Mouse (Mus musculus): ENCODE measurements around the gene Cdk13. TPM values are rescaled to one million over a fixed set of nuclear protein-coding genes. Genes with fewer than 3 reads are reported as not detected.

The Cdk13 gene
- polyA plus RNA-seq, 1 experiment from 2014 or later, result 15.0 TPM

DNA sequence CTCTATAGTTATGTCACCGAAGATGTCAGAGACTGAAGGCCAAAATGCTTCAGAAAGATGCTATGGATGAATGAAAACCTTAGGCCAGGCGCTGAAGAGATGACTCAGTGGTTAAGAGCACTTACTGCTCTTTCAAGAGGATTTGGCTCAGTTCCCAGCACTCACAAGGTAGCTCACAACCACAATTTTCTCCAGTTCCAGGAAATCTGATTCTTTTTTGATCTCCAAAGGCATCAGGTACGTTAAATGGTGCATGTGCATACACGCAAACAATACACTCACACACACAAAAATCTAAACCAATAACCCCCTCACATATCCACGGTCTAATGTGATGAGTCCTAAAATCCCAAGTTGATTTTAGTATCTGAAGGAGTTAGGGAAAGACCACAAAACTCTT, 111.1 kb downstream of the Cdk13 start:
- Histone ChIP-seq H3K27me3 (no peaks in the 10 kb centered on the region), H3K4me2 (peak overlapping the region; percentile 68), H3K36me3 (ENCODE audit: poor library complexity, severe bottlenecking) (no peaks in the 10 kb centered on the region), H3K4me1 (peaks cover 11% of the 10 kb centered on the region), H3K9ac (no peak overlapping the region), H3K9me3 (replicated peaks) (no peaks in the 10 kb centered on the region), H3K4me3 (peak overlapping the region; percentile 78; the same call in 1 of the 2 replicates), H3K27ac (no peak overlapping the region)
- no peak for ATAC-seq
- 61% methylated on average over 5 of the region's 5 CpGs for WGBS

DNA sequence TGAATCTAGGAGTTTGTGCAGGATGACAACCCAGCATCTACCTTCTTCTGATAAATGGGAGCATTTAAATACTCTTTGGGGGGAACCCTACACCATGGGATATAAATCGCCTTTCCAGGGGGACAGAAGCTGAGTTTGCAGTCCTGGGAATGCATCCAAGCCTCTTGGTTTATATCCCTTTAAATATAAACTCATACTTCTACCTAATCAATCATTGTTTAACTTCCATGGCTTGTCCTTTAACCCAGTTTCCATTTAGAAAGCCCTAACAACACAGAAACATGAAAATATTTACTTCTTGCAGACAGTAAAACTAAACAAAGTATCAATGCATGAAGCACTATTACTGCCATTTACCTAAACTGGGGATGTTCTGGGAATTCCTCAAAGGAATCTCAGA, 113.5 kb downstream of the Cdk13 start:
- Histone ChIP-seq H3K9ac (no peak overlapping the region), H3K4me1 (peaks cover 6% of the 10 kb centered on the region; the same call in 1 of the 2 replicates), H3K27ac (no peak overlapping the region), H3K36me3 (ENCODE audit: poor library complexity, severe bottlenecking) (no peaks in the 10 kb centered on the region), H3K9me3 (replicated peaks) (no peaks in the 10 kb centered on the region), H3K4me2 (no peak overlapping the region), H3K27me3 (no peaks in the 10 kb centered on the region), H3K4me3 (no peak overlapping the region)
- 61% methylated on average over 1 of the region's 1 CpGs for WGBS
- no peak for ATAC-seq

DNA sequence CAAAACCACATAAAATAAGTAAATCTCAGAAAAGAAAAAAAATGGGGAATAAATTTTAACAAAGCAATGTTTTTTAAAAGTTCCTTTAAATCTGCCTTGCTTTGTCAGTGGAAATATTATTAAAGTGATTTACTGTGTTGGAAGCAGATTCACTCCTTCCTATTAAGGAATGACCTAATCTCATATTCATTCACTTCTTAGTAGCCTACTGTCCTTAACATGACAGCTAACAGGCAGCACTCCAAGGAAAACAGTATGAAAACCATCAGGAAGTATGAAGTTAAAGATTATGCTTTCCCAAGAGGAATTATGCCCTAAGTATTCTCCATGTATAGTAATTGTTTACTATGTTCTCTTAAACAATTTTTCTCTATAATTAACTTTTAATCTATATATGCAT, 114.2 kb downstream of the Cdk13 start:
- H3K9me3 ChIP-seq (replicated peaks), result no peaks in the 10 kb centered on the region

DNA sequence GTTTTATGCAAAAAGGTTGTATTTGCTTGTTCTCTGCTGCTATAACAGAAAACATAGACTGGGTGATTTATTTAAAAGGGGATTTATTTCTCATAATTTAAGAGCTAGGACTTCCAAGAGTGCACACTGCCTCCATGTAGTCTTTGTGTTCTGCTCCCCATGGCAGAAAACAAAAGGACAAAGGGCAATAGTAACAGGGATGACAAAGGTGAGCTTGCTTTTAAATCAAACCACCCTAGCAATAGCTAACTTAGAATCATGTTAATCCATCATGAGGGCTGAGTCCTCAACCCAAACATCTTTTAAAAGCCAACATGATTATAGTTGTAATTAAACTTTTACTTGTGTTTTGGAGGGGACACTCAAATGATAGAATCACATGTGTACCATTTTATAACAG, 115.4 kb downstream of the Cdk13 start:
- Histone ChIP-seq H3K27ac (no peak overlapping the region), H3K4me1 (no peaks in the 10 kb centered on the region), H3K36me3 (ENCODE audit: poor library complexity, severe bottlenecking) (no peaks in the 10 kb centered on the region)

More for the DNA sequence above, 114.2 kb downstream of the Cdk13 start:
- Histone ChIP-seq H3K36me3 (ENCODE audit: poor library complexity, severe bottlenecking) (no peaks in the 10 kb centered on the region), H3K4me3 (no peak overlapping the region), H3K4me2 (no peak overlapping the region), H3K4me1 (no peaks in the 10 kb centered on the region), H3K9ac (no peak overlapping the region), H3K27ac (no peak overlapping the region), H3K27me3 (no peaks in the 10 kb centered on the region)
- ATAC-seq, result no peak

DNA sequence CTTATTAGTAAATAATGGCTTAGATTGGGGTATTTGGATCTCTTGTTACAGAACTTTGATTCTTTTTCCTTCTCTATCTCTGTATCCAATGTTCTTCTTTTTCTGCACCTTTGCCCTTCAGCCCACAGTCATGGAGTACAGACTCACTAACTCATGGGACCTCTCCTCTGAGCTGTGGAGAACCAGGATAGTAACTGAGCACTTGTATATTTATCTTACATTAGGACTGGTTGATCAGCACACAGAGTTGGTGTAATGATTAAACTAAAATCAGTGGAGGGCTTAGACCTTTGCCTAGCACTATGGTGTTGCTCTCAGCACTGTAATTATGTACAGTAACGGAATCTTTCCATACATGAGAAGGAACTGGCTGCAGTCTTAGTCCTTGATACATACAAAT, 133.8 kb downstream of the Cdk13 start:
- no peaks in the 10 kb centered on the region for H3K9me3 ChIP-seq (replicated peaks)
- 83% methylated on average over 1 of the region's 1 CpGs for WGBS
- no peak overlapping the region for H3K4me3 ChIP-seq
- H3K27ac ChIP-seq, result no peak overlapping the region
- no peaks in the 10 kb centered on the region for H3K36me3 ChIP-seq (ENCODE audit: poor library complexity, severe bottlenecking)
- H3K27me3 ChIP-seq, result no peaks in the 10 kb centered on the region
- H3K4me2 ChIP-seq, result no peak overlapping the region
- H3K4me1 ChIP-seq, result no peaks in the 10 kb centered on the region
- no peak overlapping the region for H3K9ac ChIP-seq
- ATAC-seq, result no peak

More for the DNA sequence above, 115.4 kb downstream of the Cdk13 start:
- Histone ChIP-seq H3K4me3 (no peak overlapping the region), H3K9me3 (replicated peaks) (no peaks in the 10 kb centered on the region), H3K27me3 (no peaks in the 10 kb centered on the region), H3K4me2 (no peak overlapping the region), H3K9ac (no peak overlapping the region)
- no peak for ATAC-seq

DNA sequence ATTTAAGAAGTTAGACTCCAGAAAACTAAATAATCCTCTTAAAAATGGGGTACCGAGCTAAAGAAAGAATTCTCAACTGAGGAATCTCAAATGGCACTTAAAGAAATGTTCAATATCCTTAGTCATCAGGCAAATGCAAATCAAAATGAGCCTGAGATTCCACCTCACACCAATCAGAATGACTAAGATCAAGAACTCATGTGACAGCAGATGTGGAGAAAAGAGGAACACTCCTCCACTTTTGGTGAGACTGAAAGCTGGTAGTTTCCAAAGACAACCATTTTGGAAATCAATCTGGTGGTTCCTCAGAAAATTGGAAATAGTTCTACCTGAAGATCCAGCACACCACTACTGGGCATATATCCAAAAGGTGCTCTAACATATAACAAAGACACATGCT, 137.5 kb downstream of the Cdk13 start:
- Histone ChIP-seq H3K4me1 (no peaks in the 10 kb centered on the region), H3K4me3 (no peak overlapping the region), H3K36me3 (ENCODE audit: poor library complexity, severe bottlenecking) (no peaks in the 10 kb centered on the region), H3K27ac (no peak overlapping the region), H3K9me3 (replicated peaks) (no peaks in the 10 kb centered on the region), H3K27me3 (no peaks in the 10 kb centered on the region), H3K4me2 (no peak overlapping the region), H3K9ac (no peak overlapping the region)
- 76% methylated on average over 1 of the region's 1 CpGs for WGBS
- no peak for ATAC-seq

MicroRNAs within 50 kb of the gene (microRNA counts, 519-probe panel; counts per million panel counts)
- microRNA mmu-miR-466i, result 177 counts per million, percentile 53 among the panel's probes with 10 or more counts

Small RNAs within 50 kb of the gene (microRNA-seq; reads per million reads assigned to microRNA genes)
- not detected for gene Mir466i

Other genes with a start within 250 kb of the Cdk13 start
- 48.6 and 51.7 TPM in 2 replicates for gene Mplkip, start 109.9 kb downstream of the Cdk13 start, polyA plus RNA-seq (2015; fragmentation: Nextera tagmentation; extraction: Ambion mirVana)
- gene Sugct, start 109.5 kb downstream of the Cdk13 start, polyA plus RNA-seq (2015; fragmentation: Nextera tagmentation; extraction: Ambion mirVana), result 2.3 and 3.3 TPM in 2 replicates
- 177 and 187 TPM in 2 replicates for gene Rala, start 139.1 kb upstream of the Cdk13 start, polyA plus RNA-seq (2015; fragmentation: Nextera tagmentation; extraction: Ambion mirVana)
- gene Yae1d1, start 188.3 kb upstream of the Cdk13 start, polyA plus RNA-seq (2015; fragmentation: Nextera tagmentation; extraction: Ambion mirVana), result 118 and 119 TPM in 2 replicates

Measured in forebrain, embryonic 13.5 days (tissue).